Mouse (Mus musculus) cerebellum, adult 2 months (tissue): ENCODE results near the gene Tmem208. TPM values are rescaled to one million over a fixed set of nuclear protein-coding genes. Genes with fewer than 3 reads are reported as not detected.
A peak's percentile ranks its signal among the peaks of the same experiment; 100 is the strongest.

ENCODE experiments used
- DNase-seq, 2 experiments: peaks; one replicate each; pipeline ENCODE4 v3.0.0; 2021
- H3K27ac ChIP-seq: fragments of 200-500 bp; 2 replicates; pipeline ENCODE4 v1.5.1; 2012; ENCODE audit warnings: low read length, control low read depth, inconsistent platforms; ENCODE audit not compliant: insufficient read depth
- H3K27me3 ChIP-seq: fragments of 200-500 bp; 2 replicates; pipeline ENCODE4 v1.6.1; 2012; ENCODE audit warnings: inconsistent platforms, mild to moderate bottlenecking, low read length, moderate library complexity; ENCODE audit not compliant: control insufficient read depth, insufficient read depth
- H3K4me1 ChIP-seq: fragments of 200-500 bp; 2 replicates; pipeline ENCODE4 v1.6.1; 2011; ENCODE audit warnings: low read length; ENCODE audit not compliant: control insufficient read depth, insufficient read depth
- H3K4me3 ChIP-seq: fragments of 200-500 bp; replicated peaks from 2 replicates; pipeline ENCODE3; 2011; ENCODE audit warnings: mild to moderate bottlenecking, low read depth, low read length, control low read depth; ENCODE audit not compliant: insufficient read depth
- CTCF ChIP-seq: fragments of 200-500 bp; IDR thresholded peaks from 2 replicates; pipeline ENCODE4 v1.5.1; 2011; ENCODE audit warnings: low read depth, mild to moderate bottlenecking, control low read depth, low read length, moderate library complexity, borderline replicate concordance; ENCODE audit not compliant: insufficient read depth
- POLR2A ChIP-seq: fragments of 200-500 bp; IDR thresholded peaks from 2 replicates; pipeline ENCODE4 v1.6.1; 2011; ENCODE audit warnings: low read length, control low read depth, borderline replicate concordance; ENCODE audit not compliant: insufficient read depth
- WGBS: fragments of 180-500 bp; shearing (Covaris S2); methylation state at CpG from one replicate; pipeline ENCODE4 v1.1.7; 2018; 5-methylcytosine and 5-hydroxymethylcytosine counted together
- polyA plus RNA-seq: library from polyadenylated mRNA; depleted of rRNA; stranded (reverse); fragments of >200 nt; gene quantifications from 2 replicates; pipeline ENCODE4 v1.2.3, GENCODE M21; 2012

Tmem208 gene
- polyA plus RNA-seq, 1 experiment = 106 TPM

DNA sequence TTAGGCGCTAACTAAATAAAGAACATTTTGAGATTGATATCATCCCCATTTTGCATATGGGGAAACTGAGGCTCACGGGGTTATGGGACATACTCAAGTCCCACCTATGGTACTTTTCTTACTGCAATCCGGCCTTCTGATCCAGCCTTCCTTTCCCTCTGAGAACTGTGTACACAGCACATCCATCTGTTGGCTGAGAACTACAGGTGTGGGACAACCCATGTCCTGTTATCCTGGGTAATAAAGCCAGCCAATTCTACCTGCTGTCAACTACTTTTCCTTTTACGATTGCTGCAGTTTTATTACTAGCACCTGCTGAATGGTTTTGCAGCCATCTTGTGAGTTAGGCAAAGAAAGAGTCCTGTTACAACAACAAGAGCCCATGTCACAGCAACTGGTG is 28.4 kb downstream of the Tmem208 start:
- WGBS = 69% methylated on average over 4 of the region's 4 CpGs

DNA sequence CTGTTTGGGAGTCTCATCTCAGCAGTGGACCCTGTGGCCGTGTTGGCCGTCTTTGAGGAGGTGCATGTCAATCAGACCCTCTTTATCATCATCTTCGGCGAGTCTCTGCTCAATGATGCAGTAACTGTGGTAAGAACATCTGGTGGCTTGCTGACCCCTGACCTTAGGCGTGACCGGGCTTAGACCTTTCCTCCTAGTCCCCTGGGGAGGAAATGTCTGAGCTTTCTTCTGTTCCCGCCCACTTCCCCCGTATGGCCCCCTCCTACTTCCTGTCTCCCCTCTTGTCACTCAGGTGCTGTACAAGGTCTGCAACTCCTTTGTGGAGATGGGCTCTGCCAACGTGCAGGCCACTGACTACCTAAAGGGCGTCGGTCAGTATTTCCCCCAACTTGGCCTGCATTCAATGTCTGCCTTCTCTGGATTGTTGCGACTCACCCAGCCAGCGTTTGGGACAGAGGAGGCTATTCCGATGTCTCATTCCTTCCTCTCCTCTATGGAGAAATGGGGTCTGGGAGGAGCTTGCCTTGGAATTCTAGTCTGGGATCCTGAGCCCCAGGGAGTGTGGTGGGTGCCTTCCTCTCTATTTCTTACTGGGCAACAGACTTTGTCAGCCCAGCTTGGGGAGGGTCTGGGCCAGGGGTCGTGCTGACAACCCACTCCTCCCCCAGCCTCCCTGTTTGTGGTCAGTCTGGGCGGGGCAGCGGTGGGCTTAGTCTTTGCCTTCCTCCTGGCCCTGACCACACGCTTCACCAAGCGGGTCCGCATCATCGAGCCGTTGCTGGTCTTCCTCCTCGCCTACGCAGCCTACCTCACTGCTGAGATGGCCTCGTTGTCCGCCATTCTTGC is 29.2 kb downstream of the Tmem208 start:
- WGBS = 62% methylated on average over 26 of the region's 26 CpGs
- DNase-seq = no peak
- TF ChIP-seq POLR2A (no peak), CTCF (no peak)

More for the DNA sequence above, 28.4 kb downstream of the Tmem208 start:
- Histone ChIP-seq H3K27ac (no peak overlapping the region), H3K4me1 (peaks cover 23% of the 10 kb centered on the region), H3K27me3 (no peaks in the 10 kb centered on the region), H3K4me3 (no peak overlapping the region)
- DNase-seq = no peak
- TF ChIP-seq CTCF = no peak

DNA sequence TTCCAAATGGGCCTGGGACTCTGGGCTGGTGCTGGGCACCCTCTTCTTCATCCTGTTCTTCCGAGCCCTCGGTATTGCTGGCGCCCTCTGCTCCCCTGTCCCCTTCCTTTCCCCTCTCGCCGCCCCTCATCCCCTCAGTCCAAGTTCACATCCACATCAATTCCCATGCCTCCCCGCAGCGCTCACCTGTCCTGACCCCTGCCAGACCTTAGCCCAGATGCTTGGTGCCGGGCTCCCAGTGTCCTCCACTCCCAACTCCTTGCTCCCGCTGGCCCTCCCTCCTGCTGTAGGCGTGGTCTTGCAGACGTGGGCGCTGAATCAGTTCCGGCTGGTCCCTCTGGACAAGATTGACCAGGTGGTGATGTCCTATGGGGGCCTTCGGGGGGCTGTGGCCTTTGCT is 30.5 kb downstream of the Tmem208 start:
- WGBS = 80% methylated on average over 14 of the region's 14 CpGs

More for the DNA sequence above, 29.2 kb downstream of the Tmem208 start:
- Histone ChIP-seq H3K4me1 (peaks cover 23% of the 10 kb centered on the region), H3K27me3 (no peaks in the 10 kb centered on the region), H3K27ac (0 out of 2 replicates have a peak overlapping the region, but pooled peaks have one; percentile 12), H3K4me3 (no peak overlapping the region)

DNA sequence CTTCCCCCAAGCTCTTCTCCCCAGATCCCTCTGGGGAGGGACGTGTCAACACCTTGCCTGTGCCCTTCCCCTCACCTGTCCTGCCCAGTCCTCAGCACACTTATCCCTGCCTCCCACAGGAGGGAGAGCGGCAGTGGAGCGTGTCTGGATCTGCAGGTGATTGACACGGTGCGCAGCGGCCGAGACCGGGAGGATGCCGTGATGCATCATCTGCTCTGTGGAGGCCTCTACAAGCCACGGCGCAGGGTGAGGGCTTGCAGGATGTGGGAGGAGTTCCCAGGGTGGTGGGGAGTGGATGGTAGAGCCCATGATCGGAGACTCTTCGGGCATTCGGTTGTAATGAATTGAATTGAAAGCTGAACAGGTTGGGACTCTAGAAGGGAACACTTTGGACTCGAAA is 33.1 kb downstream of the Tmem208 start:
- peaks cover 14% of the 10 kb centered on the region for H3K4me1 ChIP-seq
- H3K27ac ChIP-seq = no peak overlapping the region
- TF ChIP-seq POLR2A (no peak), CTCF (no peak)
- WGBS = 61% methylated on average over 15 of the region's 15 CpGs
- no peaks in the 10 kb centered on the region for H3K27me3 ChIP-seq
- DNase-seq = no peak
- H3K4me3 ChIP-seq = no peak overlapping the region

More for the DNA sequence above, 30.5 kb downstream of the Tmem208 start:
- Histone ChIP-seq H3K4me1 (peaks cover 23% of the 10 kb centered on the region), H3K27ac (no peak overlapping the region), H3K27me3 (no peaks in the 10 kb centered on the region), H3K4me3 (no peak overlapping the region)
- TF ChIP-seq CTCF (no peak), POLR2A (no peak)
- DNase-seq = no peak

DNA sequence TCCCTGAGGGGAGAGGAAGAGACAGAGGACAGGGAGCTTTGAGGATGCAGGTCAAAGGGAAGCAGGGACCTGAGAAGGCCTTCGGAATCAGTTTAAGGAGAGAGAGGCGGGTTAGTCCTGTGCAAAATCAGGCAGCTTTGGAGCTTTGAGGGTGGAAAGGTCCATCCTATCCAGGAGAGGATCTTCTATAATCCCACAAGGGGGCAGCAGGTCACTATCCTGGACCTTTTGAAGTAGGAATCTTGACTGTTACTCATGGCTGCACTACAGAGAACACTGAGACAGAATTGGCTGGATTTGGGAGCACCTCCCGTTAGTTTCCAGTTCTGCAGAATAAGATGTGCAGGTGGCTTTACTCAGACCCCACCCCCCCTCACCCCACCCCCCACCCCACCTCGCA is 33.5 kb downstream of the Tmem208 start:
- TF ChIP-seq CTCF (peak; percentile 51; the same call in 1 of the 2 replicates), POLR2A (no peak)
- Histone ChIP-seq H3K27ac (no peak overlapping the region), H3K27me3 (no peaks in the 10 kb centered on the region), H3K4me3 (no peak overlapping the region), H3K4me1 (peaks cover 14% of the 10 kb centered on the region)
- WGBS = 43% methylated on average over 4 of the region's 4 CpGs
- DNase-seq = no peak

DNA sequence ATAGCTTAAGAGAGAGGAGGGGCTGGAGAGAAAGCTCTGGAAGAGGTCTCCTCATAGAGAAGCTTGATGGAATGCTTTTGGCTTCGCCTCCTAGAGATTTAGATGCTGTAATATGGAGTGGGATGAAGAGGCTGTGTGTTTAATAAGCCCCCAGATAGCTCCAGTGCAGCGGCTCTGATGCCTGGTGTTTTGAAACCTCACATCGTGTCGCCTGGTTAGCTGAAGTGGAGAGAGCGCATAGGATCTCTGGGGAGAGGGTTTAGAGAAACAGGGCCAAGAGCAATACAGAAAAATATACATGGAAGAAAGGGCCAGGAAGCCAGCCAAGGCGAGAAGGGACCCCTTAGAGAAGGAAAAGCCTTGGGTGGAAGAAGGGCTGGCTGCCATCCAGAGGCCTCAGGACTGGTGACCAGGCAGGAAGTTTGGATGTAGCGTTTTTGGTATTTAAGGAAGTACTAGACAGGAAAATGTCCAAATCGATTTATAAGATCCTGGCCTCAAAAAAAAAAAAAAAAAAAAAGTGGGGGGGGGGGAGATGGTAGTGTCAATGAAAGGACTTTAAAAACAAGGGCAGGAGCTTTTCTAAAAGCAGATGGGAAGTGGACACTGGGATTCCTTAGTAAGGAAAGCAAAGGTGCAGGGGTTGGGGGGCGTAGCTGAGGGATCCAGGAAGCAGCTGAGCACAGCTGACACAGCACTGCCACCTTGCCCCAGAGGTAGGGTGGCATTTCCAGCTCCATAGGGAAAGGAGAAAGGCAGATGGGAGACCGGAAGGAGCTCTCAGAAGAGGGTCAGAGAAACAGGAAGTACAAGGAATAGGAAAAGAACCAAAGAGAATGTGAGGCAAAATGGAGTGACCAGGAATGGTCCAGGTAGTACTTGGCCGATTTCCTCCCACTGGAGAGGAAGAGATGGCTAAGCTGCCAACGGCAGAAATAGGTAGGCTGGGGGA is 35.9 kb downstream of the Tmem208 start:
- no peak for DNase-seq
- WGBS = 57% methylated on average over 12 of the region's 12 CpGs
- no peak overlapping the region for H3K27ac ChIP-seq
- H3K27me3 ChIP-seq = no peaks in the 10 kb centered on the region
- no peaks in the 10 kb centered on the region for H3K4me1 ChIP-seq
- no peak overlapping the region for H3K4me3 ChIP-seq
- TF ChIP-seq CTCF (no peak), POLR2A (no peak)

DNA sequence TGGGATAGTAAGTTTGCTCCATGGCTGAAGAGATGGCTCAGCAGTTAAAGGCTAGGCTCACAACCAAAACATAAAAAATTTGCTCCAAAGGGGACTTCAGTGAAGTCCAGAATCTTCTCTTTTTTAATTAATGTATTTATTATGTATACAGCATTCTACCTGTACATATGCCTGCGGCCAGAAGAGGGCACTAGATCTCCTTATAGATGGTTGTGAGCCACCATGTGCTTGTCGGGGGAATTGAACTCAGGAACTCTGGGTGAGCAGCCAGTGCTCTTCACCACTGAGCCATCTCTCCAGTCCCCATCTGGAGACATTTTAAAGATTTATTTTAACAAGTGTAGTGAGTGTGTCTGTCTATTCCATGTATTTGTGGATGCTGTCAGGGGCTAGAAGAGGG is 41.0 kb downstream of the Tmem208 start:
- Histone ChIP-seq H3K27ac (no peak overlapping the region), H3K27me3 (no peaks in the 10 kb centered on the region), H3K4me3 (no peak overlapping the region), H3K4me1 (peaks cover 3% of the 10 kb centered on the region; the same call in 1 of the 2 replicates)
- peak; percentile 11; the same call in 1 of the 2 replicates for TF ChIP-seq CTCF
- TF ChIP-seq POLR2A = no peak
- WGBS = 71% methylated on average over 2 of the region's 2 CpGs
- DNase-seq = no peak

DNA sequence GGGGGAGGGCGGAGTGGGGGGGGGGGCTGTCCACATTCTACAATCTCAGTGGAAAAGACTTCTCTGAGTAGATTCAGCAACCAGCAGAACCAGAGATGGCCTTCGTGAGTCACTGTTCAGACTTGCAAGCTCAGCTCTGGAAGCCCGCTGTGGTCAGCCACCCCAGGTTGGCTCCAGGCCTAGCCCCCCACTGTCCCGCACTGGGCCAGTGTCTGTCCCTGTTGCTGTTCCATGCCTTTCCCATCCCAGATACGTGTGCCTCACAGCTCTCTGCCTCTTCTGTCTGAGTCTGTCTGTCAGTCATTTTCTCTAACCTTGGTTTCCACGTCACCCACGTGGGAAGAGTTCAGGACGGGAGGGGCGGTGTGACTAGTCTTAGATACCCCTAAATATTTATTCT is 46.3 kb downstream of the Tmem208 start:
- peak; percentile 51 to 64 for DNase-seq
- TF ChIP-seq CTCF = no peak
- no peak for TF ChIP-seq POLR2A
- peaks cover 19% of the 10 kb centered on the region for H3K4me1 ChIP-seq
- WGBS = 43% methylated on average over 9 of the region's 9 CpGs
- no peaks in the 10 kb centered on the region for H3K27me3 ChIP-seq
- no peak overlapping the region for H3K27ac ChIP-seq
- no peak overlapping the region for H3K4me3 ChIP-seq
